Mouse (Mus musculus): ENCODE results near the gene Ifi203.
"Not testable (repeated sequence)": the region's sequence is repeated elsewhere in the genome, so short reads cannot be mapped to it uniquely, and the experiment has no call there.

Ifi203 gene

GRCm38 (mm10) chr1:173889741-173890140 is 52.7 kb downstream of the Ifi203 start:
- DNase-seq (ENCODE audit: low read depth, low spot score), result not testable (repeated sequence)

GRCm38 (mm10) chr1:173887026-173887787 is 55.3 kb downstream of the Ifi203 start:
- DNase-seq (ENCODE audit: low read depth, low spot score), result not testable (repeated sequence)

GRCm38 (mm10) chr1:173880004-173880666 is 62.3 kb downstream of the Ifi203 start:
- DNase-seq (ENCODE audit: low read depth, low spot score), result not testable (repeated sequence)

GRCm38 (mm10) chr1:173879225-173879987 is 63.1 kb downstream of the Ifi203 start:
- not testable (repeated sequence) for DNase-seq (ENCODE audit: low read depth, low spot score)

- not testable (repeated sequence) for DNase-seq (ENCODE audit: low read depth, low spot score)
Measured at GRCm38 (mm10) chr1:173878264-173878663, 64.2 kb downstream of the Ifi203 start.

GRCm38 (mm10) chr1:173877125-173877524 is 65.3 kb downstream of the Ifi203 start:
- not testable (repeated sequence) for DNase-seq (ENCODE audit: low read depth, low spot score)
